Mouse (Mus musculus) liver, embryonic 15.5 days (tissue): ENCODE results near the gene Crebzf. TPM values are rescaled to one million over a fixed set of nuclear protein-coding genes. Genes with fewer than 3 reads are reported as not detected.

Experiments used
- ATAC-seq: fragments of 200-750 bp; cut with Nextera tagmentation; 2 replicates; pipeline ENCODE4 v1.8.0; 2017; ENCODE audit warnings: moderate number of reproducible peaks, mild to moderate bottlenecking, moderate library complexity; ENCODE audit not compliant: insufficient read depth
- H3K27ac ChIP-seq: fragments of 300-500 bp; sonication (generic); replicated peaks from 2 replicates; pipeline ENCODE4 v1.5.1; 2015; ENCODE audit warnings: mild to moderate bottlenecking, inconsistent platforms
- H3K27me3 ChIP-seq: fragments of 300-500 bp; sonication (generic); 2 replicates; pipeline ENCODE4 v1.6.1; 2015; ENCODE audit warnings: mild to moderate bottlenecking, inconsistent platforms
- H3K36me3 ChIP-seq: fragments of 300-500 bp; sonication (generic); replicated peaks from 2 replicates; pipeline ENCODE4 v1.6.1; 2015; ENCODE audit warnings: moderate library complexity, mild to moderate bottlenecking, inconsistent platforms
- H3K4me1 ChIP-seq: fragments of 300-500 bp; sonication (generic); replicated peaks from 2 replicates; pipeline ENCODE4 v1.6.1; 2015; ENCODE audit warnings: inconsistent platforms
- H3K4me2 ChIP-seq: fragments of 300-500 bp; sonication (generic); 2 replicates; pipeline ENCODE4 v1.6.1; 2015; ENCODE audit warnings: moderate library complexity, mild to moderate bottlenecking, inconsistent platforms
- H3K4me3 ChIP-seq: fragments of 300-500 bp; sonication (generic); replicated peaks from 2 replicates; pipeline ENCODE4 v1.5.1; 2015; ENCODE audit warnings: mild to moderate bottlenecking, inconsistent platforms
- H3K9ac ChIP-seq: fragments of 300-500 bp; sonication (generic); 2 replicates; pipeline ENCODE4 v1.6.1; 2015; ENCODE audit warnings: moderate library complexity, mild to moderate bottlenecking, inconsistent platforms
- H3K9me3 ChIP-seq: fragments of 300-500 bp; sonication (generic); replicated peaks from 2 replicates; pipeline ENCODE4 v1.6.1; 2016; ENCODE audit warnings: inconsistent platforms
- WGBS: fragments of 180-500 bp; shearing (Covaris S2); methylation state at CpG from one replicate; pipeline ENCODE4 v1.1.7; 2015; ENCODE audit warnings: mixed read lengths; ENCODE audit not compliant: insufficient replicate concordance; 5-methylcytosine and 5-hydroxymethylcytosine counted together
- polyA plus RNA-seq: library from polyadenylated mRNA; unstranded; fragments of >200 nt; fragmentation: Nextera tagmentation; extraction: Ambion mirVana; gene quantifications from 2 replicates; pipeline ENCODE4 v1.2.1, GENCODE M21; 2015

Crebzf gene
- polyA plus RNA-seq, 1 experiment from 2014 or later = 12.3 TPM

GRCm38 (mm10) chr7:90482607-90483006 lies 40.1 kb downstream of the Crebzf start:
- no peaks in the 10 kb centered on the region for H3K36me3 ChIP-seq
- H3K4me2 ChIP-seq = no peak overlapping the region
- H3K4me1 ChIP-seq = no peaks in the 10 kb centered on the region
- peaks cover 7% of the 10 kb centered on the region for H3K27me3 ChIP-seq
- no peaks in the 10 kb centered on the region for H3K9me3 ChIP-seq
- WGBS = 62% methylated on average over 2 of the region's 2 CpGs
- H3K4me3 ChIP-seq = no peak overlapping the region
- no peak overlapping the region for H3K9ac ChIP-seq
- ATAC-seq = no peak
- no peak overlapping the region for H3K27ac ChIP-seq

Other genes starting within 250 kb of the Crebzf start
- not detected in 2 replicates for gene Ccdc83, start 177.0 kb upstream of the Crebzf start, polyA plus RNA-seq
- gene Sytl2, start 140.5 kb upstream of the Crebzf start, polyA plus RNA-seq = 0.79 and 1.0 TPM in 2 replicates
- gene Ccdc89, start 16.2 kb upstream of the Crebzf start, polyA plus RNA-seq = 0.13 TPM in 2 replicates
- gene Tmem126a, start 14.5 kb downstream of the Crebzf start, polyA plus RNA-seq = 34.3 and 43.4 TPM in 2 replicates
- 11.1 and 12.0 TPM in 2 replicates for gene Tmem126b, start 33.3 kb downstream of the Crebzf start, polyA plus RNA-seq
- gene Dlg2, start 33.9 kb downstream of the Crebzf start, polyA plus RNA-seq = 0.56 and 0.60 TPM in 2 replicates